Mouse (Mus musculus) megakaryocyte, embryonic 14.5 days (primary cell): ENCODE measurements around the gene Fam192a.

ENCODE experiments used
- FLI1 ChIP-seq: IDR thresholded peaks from 2 replicates; pipeline ENCODE4 v1.6.1; 2012; ENCODE audit warnings: low read length, inconsistent platforms, mixed read lengths
- GATA1 ChIP-seq: IDR thresholded peaks from 3 replicates; pipeline ENCODE4 v1.6.1; 2012; ENCODE audit warnings: mixed read lengths, low read length, inconsistent platforms, borderline replicate concordance

DNA sequence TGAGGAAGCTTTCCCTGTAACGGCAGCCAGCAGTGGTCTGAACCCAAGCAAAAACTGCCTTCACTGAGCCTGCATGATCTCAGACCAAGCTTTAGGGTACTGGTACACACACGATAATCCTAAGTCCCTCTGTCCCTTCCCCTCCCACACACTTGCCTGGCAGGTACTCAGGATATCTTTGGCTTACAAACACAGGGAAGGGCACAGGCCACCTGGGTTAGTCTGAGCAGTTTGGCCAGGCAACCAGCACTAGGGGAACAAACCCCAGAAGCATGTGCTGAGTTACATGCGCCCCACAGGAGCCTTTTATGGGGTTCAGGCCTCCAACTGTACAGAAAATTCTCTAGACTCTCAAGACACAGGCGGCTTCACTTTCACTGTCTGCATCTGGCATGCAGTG is 71.9 kb downstream of the Fam192a start:
- TF ChIP-seq GATA1 = no peak
- TF ChIP-seq FLI1 = no peak
